Mouse (Mus musculus): ENCODE data around the gene Lrp5. TPM values are rescaled to one million over a fixed set of nuclear protein-coding genes. Genes with fewer than 3 reads are reported as not detected.
"Not testable (repeated sequence)": the region's sequence is repeated elsewhere in the genome, so short reads cannot be mapped to it uniquely, and the experiment has no call there.

Lrp5 gene
- polyA plus RNA-seq, 1 experiment, result 33.8 TPM

GRCm38 (mm10) chr19:3665510-3665909 is 20.9 kb downstream of the Lrp5 start:
- H3K36me3 ChIP-seq (ENCODE audit: control insufficient read depth, insufficient read depth), result no peaks in the 10 kb centered on the region
- H3K4me3 ChIP-seq (ENCODE audit: insufficient read depth, poor library complexity, severe bottlenecking), result no peak overlapping the region
- TF ChIP-seq MAX (IDR thresholded peaks at IDR 0.05), result no peak
- no peak for TF ChIP-seq MYOD1 (IDR thresholded peaks at IDR 0.05; ENCODE audit: control insufficient read depth, insufficient read length, low read depth)

GRCm38 (mm10) chr19:3657947-3658346 is 28.4 kb downstream of the Lrp5 start:
- peaks cover 1% of the 10 kb centered on the region for H3K79me3 ChIP-seq (ENCODE audit: low read depth)
- no peaks in the 10 kb centered on the region for H3K27me3 ChIP-seq (ENCODE audit: control insufficient read depth, insufficient read depth, insufficient read length)
- H3K36me3 ChIP-seq (ENCODE audit: control insufficient read depth, insufficient read depth), result peaks cover 5% of the 10 kb centered on the region
- no peaks in the 10 kb centered on the region for H3K79me2 ChIP-seq (ENCODE audit: control insufficient read depth, insufficient read depth)
- H3ac ChIP-seq (ENCODE audit: control insufficient read depth, insufficient read length, low read depth), result no peak overlapping the region
- H3K4me3 ChIP-seq (ENCODE audit: insufficient read depth, poor library complexity, severe bottlenecking), result no peak overlapping the region
- no peak for TF ChIP-seq FOSL1 (IDR thresholded peaks at IDR 0.05; ENCODE audit: insufficient read depth, low read length, poor library complexity, severe bottlenecking)
- no peak for TF ChIP-seq USF1 (IDR thresholded peaks at IDR 0.05; ENCODE audit: low read depth)
- no peak for TF ChIP-seq CTCF (IDR thresholded peaks at IDR 0.05; ENCODE audit: control insufficient read depth, insufficient read depth, insufficient read length)
- no peak for TF ChIP-seq MYOG (IDR thresholded peaks at IDR 0.05; ENCODE audit: control insufficient read depth, extremely low read depth, insufficient read length)
- TF ChIP-seq MYOD1 (IDR thresholded peaks at IDR 0.05; ENCODE audit: control insufficient read depth, insufficient read length, low read depth), result no peak
- no peak for TF ChIP-seq CEBPB (IDR thresholded peaks at IDR 0.05; ENCODE audit: low read depth)
- no peak for TF ChIP-seq MAX (IDR thresholded peaks at IDR 0.05)

More at GRCm38 (mm10) chr19:3665510-3665909, 20.9 kb downstream of the Lrp5 start:
- Histone ChIP-seq H3K79me3 (ENCODE audit: low read depth) (peaks cover 9% of the 10 kb centered on the region), H3K27me3 (ENCODE audit: control insufficient read depth, insufficient read depth, insufficient read length) (no peaks in the 10 kb centered on the region), H3ac (ENCODE audit: control insufficient read depth, insufficient read length, low read depth) (no peak overlapping the region), H3K79me2 (ENCODE audit: control insufficient read depth, insufficient read depth) (peaks cover 56% of the 10 kb centered on the region)

- H3K36me3 ChIP-seq (ENCODE audit: control insufficient read depth, insufficient read depth); H3ac ChIP-seq (ENCODE audit: control insufficient read depth, insufficient read length, low read depth); H3K27me3 ChIP-seq (ENCODE audit: control insufficient read depth, insufficient read depth, insufficient read length); H3K4me3 ChIP-seq (ENCODE audit: insufficient read depth, poor library complexity, severe bottlenecking); H3K79me2 ChIP-seq (ENCODE audit: control insufficient read depth, insufficient read depth); H3K79me3 ChIP-seq (ENCODE audit: low read depth): not testable (repeated sequence)
Measured at GRCm38 (mm10) chr19:3657065-3657464, 29.3 kb downstream of the Lrp5 start.

GRCm38 (mm10) chr19:3656144-3656543 is 30.2 kb downstream of the Lrp5 start:
- Histone ChIP-seq H3K27me3 (ENCODE audit: control insufficient read depth, insufficient read depth, insufficient read length) (no peaks in the 10 kb centered on the region), H3K36me3 (ENCODE audit: control insufficient read depth, insufficient read depth) (peaks cover 5% of the 10 kb centered on the region), H3K79me3 (ENCODE audit: low read depth) (no peaks in the 10 kb centered on the region), H3K4me3 (ENCODE audit: insufficient read depth, poor library complexity, severe bottlenecking) (no peak overlapping the region), H3ac (ENCODE audit: control insufficient read depth, insufficient read length, low read depth) (no peak overlapping the region), H3K79me2 (ENCODE audit: control insufficient read depth, insufficient read depth) (no peaks in the 10 kb centered on the region)
- TF ChIP-seq MYOG (IDR thresholded peaks at IDR 0.05; ENCODE audit: control insufficient read depth, extremely low read depth, insufficient read length), result no peak
- no peak for TF ChIP-seq USF1 (IDR thresholded peaks at IDR 0.05; ENCODE audit: low read depth)

- Histone ChIP-seq H3ac (ENCODE audit: control insufficient read depth, insufficient read length, low read depth) (no peak overlapping the region), H3K36me3 (ENCODE audit: control insufficient read depth, insufficient read depth) (peaks cover 5% of the 10 kb centered on the region), H3K79me3 (ENCODE audit: low read depth) (no peaks in the 10 kb centered on the region), H3K27me3 (ENCODE audit: control insufficient read depth, insufficient read depth, insufficient read length) (no peaks in the 10 kb centered on the region), H3K4me3 (ENCODE audit: insufficient read depth, poor library complexity, severe bottlenecking) (no peak overlapping the region), H3K79me2 (ENCODE audit: control insufficient read depth, insufficient read depth) (no peaks in the 10 kb centered on the region)
- TF ChIP-seq MYOD1 (IDR thresholded peaks at IDR 0.05; ENCODE audit: control insufficient read depth, insufficient read length, low read depth) (no peak), CEBPB (IDR thresholded peaks at IDR 0.05; ENCODE audit: low read depth) (no peak), MAX (IDR thresholded peaks at IDR 0.05) (no peak), MYOG (IDR thresholded peaks at IDR 0.05; ENCODE audit: control insufficient read depth, extremely low read depth, insufficient read length) (no peak), FOSL1 (IDR thresholded peaks at IDR 0.05; ENCODE audit: insufficient read depth, low read length, poor library complexity, severe bottlenecking) (no peak), CTCF (IDR thresholded peaks at IDR 0.05; ENCODE audit: control insufficient read depth, insufficient read depth, insufficient read length) (no peak), USF1 (IDR thresholded peaks at IDR 0.05; ENCODE audit: low read depth) (no peak)
Measured at GRCm38 (mm10) chr19:3654940-3655339, 31.4 kb downstream of the Lrp5 start.

GRCm38 (mm10) chr19:3654058-3654457 is 32.3 kb downstream of the Lrp5 start:
- Histone ChIP-seq H3K79me3 (ENCODE audit: low read depth) (no peaks in the 10 kb centered on the region), H3K4me3 (ENCODE audit: insufficient read depth, poor library complexity, severe bottlenecking) (no peak overlapping the region), H3K27me3 (ENCODE audit: control insufficient read depth, insufficient read depth, insufficient read length) (no peaks in the 10 kb centered on the region), H3ac (ENCODE audit: control insufficient read depth, insufficient read length, low read depth) (no peak overlapping the region), H3K79me2 (ENCODE audit: control insufficient read depth, insufficient read depth) (no peaks in the 10 kb centered on the region), H3K36me3 (ENCODE audit: control insufficient read depth, insufficient read depth) (peaks cover 5% of the 10 kb centered on the region)
- TF ChIP-seq MYOG (IDR thresholded peaks at IDR 0.05; ENCODE audit: control insufficient read depth, extremely low read depth, insufficient read length) (no peak), CTCF (IDR thresholded peaks at IDR 0.05; ENCODE audit: control insufficient read depth, insufficient read depth, insufficient read length) (no peak), MAX (IDR thresholded peaks at IDR 0.05) (no peak), MYOD1 (IDR thresholded peaks at IDR 0.05; ENCODE audit: control insufficient read depth, insufficient read length, low read depth) (no peak), USF1 (IDR thresholded peaks at IDR 0.05; ENCODE audit: low read depth) (no peak), CEBPB (IDR thresholded peaks at IDR 0.05; ENCODE audit: low read depth) (no peak), FOSL1 (IDR thresholded peaks at IDR 0.05; ENCODE audit: insufficient read depth, low read length, poor library complexity, severe bottlenecking) (no peak)
